Mouse (Mus musculus) limb, embryonic 15.5 days (tissue): ENCODE results near the gene Slc39a13. TPM values are rescaled to one million over a fixed set of nuclear protein-coding genes. Genes with fewer than 3 reads are reported as not detected.

ENCODE experiments used
- ATAC-seq: fragments of 200-750 bp; cut with Nextera tagmentation; 2 replicates; pipeline ENCODE4 v1.8.0; 2017; ENCODE audit warnings: low read depth, moderate TSS enrichment; ENCODE audit not compliant: insufficient number of reproducible peaks, low FRiP score, low TSS enrichment
- H3K27ac ChIP-seq: fragments of 300-500 bp; sonication (generic); 2 replicates; pipeline ENCODE4 v1.5.1; 2015; ENCODE audit warnings: moderate library complexity, mild to moderate bottlenecking, inconsistent platforms
- H3K27me3 ChIP-seq: fragments of 300-500 bp; sonication (generic); 2 replicates; pipeline ENCODE4 v1.6.1; 2015; ENCODE audit warnings: inconsistent platforms
- H3K36me3 ChIP-seq: fragments of 300-500 bp; sonication (generic); 2 replicates; pipeline ENCODE4 v1.6.1; 2015; ENCODE audit warnings: inconsistent platforms
- H3K4me1 ChIP-seq: fragments of 300-500 bp; sonication (generic); 2 replicates; pipeline ENCODE4 v1.6.1; 2015; ENCODE audit warnings: inconsistent platforms
- H3K4me2 ChIP-seq: fragments of 300-500 bp; sonication (generic); 2 replicates; pipeline ENCODE4 v1.6.1; 2015; ENCODE audit warnings: mild to moderate bottlenecking, inconsistent platforms
- H3K4me3 ChIP-seq: fragments of 300-500 bp; sonication (generic); 2 replicates; pipeline ENCODE4 v1.5.1; 2015; ENCODE audit warnings: mild to moderate bottlenecking, inconsistent platforms
- H3K9ac ChIP-seq: fragments of 300-500 bp; sonication (generic); 2 replicates; pipeline ENCODE4 v1.6.1; 2015; ENCODE audit warnings: inconsistent platforms
- H3K9me3 ChIP-seq: fragments of 300-500 bp; sonication (generic); 2 replicates; pipeline ENCODE4 v1.6.1; 2016; ENCODE audit warnings: inconsistent platforms
- WGBS: fragments of 180-500 bp; shearing (Covaris S2); methylation state at CpG from one replicate; pipeline ENCODE4 v1.1.7; 2015; 5-methylcytosine and 5-hydroxymethylcytosine counted together
- polyA plus RNA-seq: library from polyadenylated mRNA; unstranded; fragments of >200 nt; fragmentation: Nextera tagmentation; extraction: Ambion mirVana; gene quantifications from 2 replicates; pipeline ENCODE4 v1.2.1, GENCODE M21; 2015

Gene Slc39a13
- polyA plus RNA-seq: 88.8 and 89.4 TPM in 2 replicates

DNA sequence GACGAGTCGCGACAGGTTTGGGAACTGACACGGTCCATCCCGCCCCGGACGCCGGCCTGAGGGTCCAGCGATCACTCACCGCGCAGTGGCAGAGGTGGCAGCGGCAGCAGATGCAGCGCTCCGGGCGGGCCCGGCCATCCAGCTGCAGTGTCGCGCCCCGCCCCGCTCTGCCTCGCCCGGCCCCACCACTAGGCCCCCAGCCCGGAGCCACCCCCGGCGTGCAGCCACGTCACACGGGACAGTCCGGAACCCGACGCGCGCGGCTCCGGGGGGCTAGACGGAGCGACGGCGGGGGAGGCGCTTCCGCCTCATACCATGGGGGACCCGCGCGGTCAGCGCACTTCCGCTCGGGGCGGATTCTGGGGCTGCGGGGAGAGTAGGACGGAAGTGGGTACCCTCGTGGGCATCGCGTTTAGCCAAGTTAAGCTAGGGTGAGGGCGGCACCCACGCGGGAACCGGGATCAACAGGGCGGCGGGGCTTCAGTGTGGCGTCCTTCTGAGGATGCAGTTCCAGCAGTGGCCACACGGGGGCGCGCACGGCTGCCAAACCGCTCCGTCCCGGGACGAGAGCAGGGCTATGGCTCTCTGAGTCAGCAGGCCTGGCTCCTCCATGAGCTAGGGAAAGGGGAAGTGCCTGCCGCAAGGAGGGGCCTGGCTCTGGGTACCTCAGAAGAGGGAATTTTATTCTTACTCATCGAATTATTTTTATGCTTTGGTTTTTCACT, at the start of gene Slc39a13:
TSS of gene Slc39a13 (minus strand) at position 342 of the 725 bp plus-strand sequence.
- Histone ChIP-seq H3K36me3 (peaks cover 21% of the 10 kb centered on the region), H3K4me3 (peak within 1 kb of the TSS; percentile 68), H3K9me3 (no peaks in the 10 kb centered on the region), H3K4me2 (peak within 1 kb of the TSS; percentile 78), H3K9ac (peak within 1 kb of the TSS; percentile 69), H3K4me1 (peaks cover 25% of the 10 kb centered on the region), H3K27ac (peak within 1 kb of the TSS; percentile 93), H3K27me3 (no peaks in the 10 kb centered on the region)
- ATAC-seq: peak; percentile 97
- WGBS: under 1% methylated on average over 69 of the region's 69 CpGs

DNA sequence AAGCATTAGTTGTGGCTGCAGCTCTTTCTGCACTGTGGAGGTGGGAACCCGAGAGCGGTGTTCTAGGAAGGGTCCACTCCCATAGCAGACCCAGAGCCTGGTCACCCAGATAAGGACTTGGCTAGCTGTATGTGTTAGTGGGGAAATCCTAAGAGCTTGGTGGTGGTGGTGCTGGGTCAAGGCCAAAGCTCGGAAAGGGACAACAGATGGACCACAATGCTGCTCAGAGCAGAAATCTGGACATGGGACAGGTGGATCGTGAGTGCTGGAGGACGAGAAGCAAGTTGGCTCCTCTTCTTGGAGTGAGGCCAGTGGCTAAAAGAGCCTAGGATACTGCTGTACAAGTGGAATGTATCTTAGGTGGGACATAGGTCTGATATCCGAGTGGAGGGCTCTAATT, 49.3 kb upstream of the Slc39a13 start:
- Histone ChIP-seq H3K9me3 (no peaks in the 10 kb centered on the region), H3K27me3 (peaks cover 6% of the 10 kb centered on the region; the same call in 1 of the 2 replicates), H3K27ac (no peak overlapping the region), H3K4me3 (no peak overlapping the region), H3K36me3 (no peaks in the 10 kb centered on the region), H3K4me2 (no peak overlapping the region), H3K9ac (no peak overlapping the region), H3K4me1 (peaks cover 5% of the 10 kb centered on the region)
- 79% methylated on average over 6 of the region's 6 CpGs for WGBS
- no peak for ATAC-seq

- no peak for ATAC-seq
Observed at GRCm38 (mm10) chr2:91119061-91119460, 48.8 kb upstream of the Slc39a13 start.

DNA sequence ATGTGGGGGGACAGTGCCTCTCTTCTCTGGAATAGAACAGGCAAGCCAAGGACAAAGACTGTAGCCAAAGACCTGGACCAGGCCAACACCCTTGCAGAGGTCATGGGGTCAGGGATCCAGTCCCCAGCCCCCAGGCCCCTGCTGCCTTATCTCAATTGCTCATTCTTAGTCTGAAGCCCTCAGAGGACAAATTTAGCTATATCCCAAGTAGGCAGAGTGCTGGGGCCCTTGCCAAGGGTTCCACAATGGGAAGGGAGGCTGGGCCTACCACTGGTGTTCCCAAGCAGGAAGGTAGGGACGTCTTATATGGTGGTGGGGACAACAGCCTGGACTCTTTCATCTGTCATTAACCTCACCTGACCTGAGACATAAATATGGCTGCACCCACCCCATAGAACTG, 48.4 kb upstream of the Slc39a13 start:
- Histone ChIP-seq H3K4me3 (no peak overlapping the region), H3K27me3 (peaks cover 6% of the 10 kb centered on the region; the same call in 1 of the 2 replicates), H3K9ac (no peak overlapping the region), H3K36me3 (no peaks in the 10 kb centered on the region), H3K4me1 (peaks cover 5% of the 10 kb centered on the region), H3K9me3 (no peaks in the 10 kb centered on the region), H3K27ac (no peak overlapping the region), H3K4me2 (no peak overlapping the region)
- no peak for ATAC-seq
- WGBS: 37% methylated on average over 1 of the region's 1 CpGs

More at GRCm38 (mm10) chr2:91119061-91119460, 48.8 kb upstream of the Slc39a13 start:
- H3K9me3 ChIP-seq: no peaks in the 10 kb centered on the region
- no peak overlapping the region for H3K4me2 ChIP-seq
- no peaks in the 10 kb centered on the region for H3K36me3 ChIP-seq
- no peak overlapping the region for H3K27ac ChIP-seq
- H3K4me1 ChIP-seq: peaks cover 5% of the 10 kb centered on the region
- 90% methylated on average over 19 of the region's 19 CpGs for WGBS
- no peak overlapping the region for H3K9ac ChIP-seq
- peaks cover 6% of the 10 kb centered on the region; the same call in 1 of the 2 replicates for H3K27me3 ChIP-seq
- no peak overlapping the region for H3K4me3 ChIP-seq

DNA sequence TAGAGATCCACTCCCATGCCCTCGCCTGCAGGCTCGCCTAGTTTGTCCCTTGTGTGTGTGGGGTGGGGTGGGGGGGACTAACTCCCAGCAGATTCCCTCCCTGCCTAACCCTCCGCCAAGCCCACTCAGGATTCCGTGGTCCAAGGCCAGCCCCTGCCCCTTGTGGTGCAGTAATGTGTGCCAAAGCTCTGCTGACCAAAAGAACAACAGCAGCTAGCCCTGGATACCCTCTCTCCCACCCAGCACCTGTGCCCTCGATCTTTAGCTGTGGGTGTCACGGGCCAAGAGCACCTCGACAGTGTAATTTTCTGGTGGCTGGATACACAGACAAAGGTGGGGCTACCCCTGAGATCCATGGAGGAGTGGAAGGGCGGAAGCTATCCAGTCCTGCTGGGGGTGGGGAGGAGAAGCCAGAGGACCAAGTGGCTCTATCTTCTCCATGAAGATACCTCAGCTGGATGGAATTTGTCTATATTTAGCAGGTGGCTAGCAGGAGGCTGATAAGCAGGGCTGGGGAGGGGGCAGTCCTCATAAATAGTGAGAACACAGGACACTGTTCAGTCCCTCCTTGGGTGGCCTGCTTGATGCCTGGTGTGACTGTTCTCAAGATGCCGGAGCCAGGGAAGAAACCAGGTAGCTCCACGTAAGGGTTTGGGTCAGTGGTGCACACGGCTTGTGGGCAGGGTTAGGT, 47.5 kb upstream of the Slc39a13 start, which contains the start of gene Mybpc3:
TSS of gene Mybpc3 (plus strand) at position 560 of the 691 bp plus-strand sequence.
- H3K36me3 ChIP-seq: no peaks in the 10 kb centered on the region
- WGBS: 79% methylated on average over 11 of the region's 11 CpGs
- H3K4me1 ChIP-seq: peaks cover 6% of the 10 kb centered on the region
- ATAC-seq: no peak
- H3K9ac ChIP-seq: no peak within 1 kb of the TSS
- no peak within 1 kb of the TSS for H3K27ac ChIP-seq
- H3K4me3 ChIP-seq: no peak within 1 kb of the TSS
- peaks cover 6% of the 10 kb centered on the region; the same call in 1 of the 2 replicates for H3K27me3 ChIP-seq
- H3K9me3 ChIP-seq: no peaks in the 10 kb centered on the region
- H3K4me2 ChIP-seq: no peak within 1 kb of the TSS

- Histone ChIP-seq H3K36me3 (no peaks in the 10 kb centered on the region), H3K4me1 (peaks cover 11% of the 10 kb centered on the region), H3K9ac (no peak overlapping the region), H3K27ac (no peak overlapping the region), H3K4me2 (no peak overlapping the region), H3K9me3 (no peaks in the 10 kb centered on the region), H3K4me3 (no peak overlapping the region), H3K27me3 (peaks cover 6% of the 10 kb centered on the region; the same call in 1 of the 2 replicates)
- WGBS: 80% methylated on average over 5 of the region's 5 CpGs
- no peak for ATAC-seq
Observed at GRCm38 (mm10) chr2:91116842-91117241, 46.6 kb upstream of the Slc39a13 start.

DNA sequence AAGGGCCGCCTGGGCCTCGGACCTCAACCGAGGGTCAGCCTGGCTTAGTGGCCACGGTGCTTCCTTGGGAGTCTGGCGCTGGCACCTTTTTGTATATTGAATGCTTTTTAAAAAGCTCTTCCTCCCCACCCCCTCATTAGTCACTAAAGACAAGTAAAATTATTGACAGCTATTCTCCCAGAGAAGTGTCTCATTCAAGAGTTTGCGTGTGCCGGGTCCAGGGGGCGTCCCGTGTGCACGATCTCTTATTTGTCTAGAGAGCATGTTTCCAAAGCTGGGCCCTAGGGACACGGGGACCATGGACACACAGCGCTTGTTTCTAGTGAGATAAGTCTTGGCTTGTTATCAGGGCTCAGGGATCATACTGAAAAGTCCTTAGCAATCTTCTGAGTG, 45.4 kb upstream of the Slc39a13 start:
- peak overlapping the region; percentile 44 for H3K9ac ChIP-seq
- WGBS: 33% methylated on average over 12 of the region's 12 CpGs
- H3K9me3 ChIP-seq: no peaks in the 10 kb centered on the region
- peak overlapping the region; percentile 44 for H3K4me3 ChIP-seq
- no peaks in the 10 kb centered on the region for H3K36me3 ChIP-seq
- peak overlapping the region; percentile 92 for H3K4me2 ChIP-seq
- H3K27ac ChIP-seq: no peak overlapping the region
- peaks cover 11% of the 10 kb centered on the region for H3K4me1 ChIP-seq
- peaks cover 6% of the 10 kb centered on the region; the same call in 1 of the 2 replicates for H3K27me3 ChIP-seq
- ATAC-seq: no peak

- Histone ChIP-seq H3K9ac (peak overlapping the region; percentile 44), H3K27me3 (peaks cover 6% of the 10 kb centered on the region; the same call in 1 of the 2 replicates), H3K9me3 (no peaks in the 10 kb centered on the region), H3K27ac (no peak overlapping the region), H3K4me2 (peak overlapping the region; percentile 92), H3K36me3 (no peaks in the 10 kb centered on the region), H3K4me1 (peaks cover 11% of the 10 kb centered on the region), H3K4me3 (peak overlapping the region; percentile 44)
- 6% methylated on average over 41 of the region's 42 CpGs for WGBS
- no peak; the same call in 1 of the 2 replicates for ATAC-seq
Observed at GRCm38 (mm10) chr2:91114781-91115577, 44.8 kb upstream of the Slc39a13 start.

DNA sequence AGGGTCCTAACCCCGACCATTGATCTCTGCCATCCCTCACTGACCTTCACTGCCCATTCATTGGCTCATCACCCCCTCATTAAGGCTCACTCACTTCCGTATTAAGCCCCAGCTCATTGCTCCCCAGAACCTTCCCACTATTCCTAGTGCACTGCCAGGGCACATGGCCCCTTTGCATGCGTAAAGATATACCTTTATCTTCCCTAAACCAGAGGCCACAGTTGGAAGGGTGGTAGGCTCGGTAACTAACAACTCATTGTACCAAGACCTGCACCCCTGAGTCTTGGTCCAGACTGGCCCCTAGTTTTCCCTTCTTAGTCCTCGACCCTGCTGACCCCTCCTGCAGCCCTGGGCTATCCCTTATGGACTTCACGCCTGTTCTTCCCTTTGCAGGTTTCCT, 43.6 kb upstream of the Slc39a13 start:
- Histone ChIP-seq H3K9ac (no peak overlapping the region), H3K4me2 (no peak overlapping the region), H3K4me3 (no peak overlapping the region), H3K4me1 (peaks cover 11% of the 10 kb centered on the region), H3K27me3 (peaks cover 6% of the 10 kb centered on the region; the same call in 1 of the 2 replicates), H3K9me3 (no peaks in the 10 kb centered on the region), H3K27ac (no peak overlapping the region), H3K36me3 (no peaks in the 10 kb centered on the region)
- ATAC-seq: no peak
- 74% methylated on average over 6 of the region's 6 CpGs for WGBS

DNA sequence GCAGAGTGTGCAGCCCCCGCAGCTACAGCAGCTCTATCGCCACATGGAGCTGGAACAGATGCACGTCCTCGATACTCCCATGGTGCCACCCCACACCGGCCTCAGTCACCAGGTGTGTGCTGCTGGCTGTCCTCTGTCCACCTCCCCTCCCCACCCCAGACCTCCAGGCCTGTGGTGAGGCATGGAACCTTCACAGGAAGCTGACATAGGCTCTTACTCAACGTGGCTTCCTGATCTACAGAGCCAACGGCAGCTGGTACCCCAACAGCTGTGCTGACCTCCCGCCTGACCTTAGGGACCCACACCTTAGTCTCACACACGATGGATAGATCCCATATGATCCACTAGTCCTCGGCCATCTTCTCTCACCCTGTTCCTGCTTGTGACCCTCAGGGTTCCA, 43.1 kb upstream of the Slc39a13 start:
- no peak overlapping the region for H3K9ac ChIP-seq
- WGBS: 73% methylated on average over 10 of the region's 10 CpGs
- no peak overlapping the region for H3K27ac ChIP-seq
- peaks cover 6% of the 10 kb centered on the region; the same call in 1 of the 2 replicates for H3K27me3 ChIP-seq
- peaks cover 11% of the 10 kb centered on the region for H3K4me1 ChIP-seq
- H3K4me2 ChIP-seq: no peak overlapping the region
- no peak overlapping the region for H3K4me3 ChIP-seq
- no peaks in the 10 kb centered on the region for H3K36me3 ChIP-seq
- no peak for ATAC-seq
- H3K9me3 ChIP-seq: no peaks in the 10 kb centered on the region

GRCm38 (mm10) chr2:91112491-91112890, 42.3 kb upstream of the Slc39a13 start:
- Histone ChIP-seq H3K9ac (no peak overlapping the region), H3K9me3 (no peaks in the 10 kb centered on the region), H3K4me3 (no peak overlapping the region), H3K4me2 (no peak overlapping the region), H3K27me3 (peaks cover 6% of the 10 kb centered on the region; the same call in 1 of the 2 replicates), H3K4me1 (peaks cover 11% of the 10 kb centered on the region), H3K36me3 (no peaks in the 10 kb centered on the region), H3K27ac (no peak overlapping the region)
- WGBS: 47% methylated on average over 4 of the region's 4 CpGs
- no peak for ATAC-seq
